Mouse (Mus musculus) thymus, postnatal 0 days (tissue): ENCODE data around the gene C1qc. TPM values are rescaled to one million over a fixed set of nuclear protein-coding genes. Genes with fewer than 3 reads are reported as not detected.

Experiments
- DNase-seq: peaks from one replicate; pipeline ENCODE4 v3.0.0-alpha.2; 2015; ENCODE audit warnings: low spot score
- polyA plus RNA-seq: library from polyadenylated mRNA; unstranded; fragments of >200 nt; fragmentation: Nextera tagmentation; extraction: Ambion mirVana; gene quantifications from 2 replicates; pipeline ENCODE4 v1.2.1, GENCODE M21; 2015

The C1qc gene
- polyA plus RNA-seq = 75.3 and 77.9 TPM in 2 replicates

DNA sequence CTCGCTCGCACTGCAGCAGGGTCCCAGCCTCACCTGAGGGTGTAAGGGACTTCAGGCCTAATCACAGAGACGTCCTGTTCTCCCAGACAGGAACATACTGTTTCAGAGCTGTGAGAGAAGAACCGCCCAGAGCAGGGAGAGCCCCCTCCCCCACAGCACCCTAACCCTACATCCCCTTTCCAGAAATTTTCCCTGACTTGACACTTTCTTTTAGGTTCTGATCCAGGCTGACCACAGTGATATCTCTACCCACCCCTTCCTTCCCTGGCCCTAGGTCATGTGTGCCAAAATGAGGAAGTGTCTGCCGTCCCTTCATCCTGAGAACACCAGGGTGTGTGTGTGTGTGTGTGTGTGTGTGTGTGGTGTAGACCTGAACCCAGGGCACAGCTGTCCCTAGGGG lies at the start of gene C1qc:
Gene C1qc (minus strand): TSS at position 255 of the 400 bp plus-strand sequence.
- DNase-seq = no peak

DNA sequence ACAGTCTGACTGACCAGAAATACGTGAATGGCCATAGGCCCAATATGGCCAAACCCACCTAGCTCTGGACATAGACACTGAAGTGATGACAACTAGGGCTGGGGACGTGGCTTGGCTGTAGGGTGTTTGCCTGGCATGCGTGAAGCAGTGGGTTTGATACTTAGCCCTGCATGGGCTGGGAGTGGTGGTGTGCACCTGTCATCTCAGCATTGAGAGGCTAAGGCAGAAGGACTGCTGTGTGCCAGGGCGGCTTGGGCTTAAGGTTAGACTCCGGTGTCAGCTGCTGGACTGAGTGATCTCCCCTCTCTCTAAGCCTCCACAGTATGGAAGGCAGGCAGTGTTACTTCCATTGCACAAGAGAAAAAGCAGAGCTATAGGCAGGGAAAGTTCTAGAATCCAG lies 45.1 kb upstream of the C1qc start:
- no peak for DNase-seq

DNA sequence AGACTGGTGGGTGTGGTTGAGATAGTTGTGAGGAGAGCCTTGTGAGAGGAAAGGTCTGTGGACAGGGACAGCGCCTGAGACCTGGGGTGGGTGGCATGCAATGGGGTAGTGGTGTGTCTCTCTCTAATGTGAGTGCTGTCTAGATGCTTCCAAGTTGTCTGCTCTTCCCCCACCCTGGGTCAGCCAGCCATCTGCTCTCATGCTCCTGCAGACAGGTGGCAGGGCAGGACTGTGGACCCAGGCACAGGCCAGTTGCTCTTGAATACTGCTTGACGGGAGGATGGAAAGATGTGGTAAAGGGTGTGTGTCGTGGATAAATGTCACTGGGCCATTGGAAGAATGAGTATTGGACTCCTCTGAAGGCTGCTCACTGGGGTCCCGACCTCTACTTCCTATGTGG lies 44.5 kb upstream of the C1qc start:
- no peak for DNase-seq

DNA sequence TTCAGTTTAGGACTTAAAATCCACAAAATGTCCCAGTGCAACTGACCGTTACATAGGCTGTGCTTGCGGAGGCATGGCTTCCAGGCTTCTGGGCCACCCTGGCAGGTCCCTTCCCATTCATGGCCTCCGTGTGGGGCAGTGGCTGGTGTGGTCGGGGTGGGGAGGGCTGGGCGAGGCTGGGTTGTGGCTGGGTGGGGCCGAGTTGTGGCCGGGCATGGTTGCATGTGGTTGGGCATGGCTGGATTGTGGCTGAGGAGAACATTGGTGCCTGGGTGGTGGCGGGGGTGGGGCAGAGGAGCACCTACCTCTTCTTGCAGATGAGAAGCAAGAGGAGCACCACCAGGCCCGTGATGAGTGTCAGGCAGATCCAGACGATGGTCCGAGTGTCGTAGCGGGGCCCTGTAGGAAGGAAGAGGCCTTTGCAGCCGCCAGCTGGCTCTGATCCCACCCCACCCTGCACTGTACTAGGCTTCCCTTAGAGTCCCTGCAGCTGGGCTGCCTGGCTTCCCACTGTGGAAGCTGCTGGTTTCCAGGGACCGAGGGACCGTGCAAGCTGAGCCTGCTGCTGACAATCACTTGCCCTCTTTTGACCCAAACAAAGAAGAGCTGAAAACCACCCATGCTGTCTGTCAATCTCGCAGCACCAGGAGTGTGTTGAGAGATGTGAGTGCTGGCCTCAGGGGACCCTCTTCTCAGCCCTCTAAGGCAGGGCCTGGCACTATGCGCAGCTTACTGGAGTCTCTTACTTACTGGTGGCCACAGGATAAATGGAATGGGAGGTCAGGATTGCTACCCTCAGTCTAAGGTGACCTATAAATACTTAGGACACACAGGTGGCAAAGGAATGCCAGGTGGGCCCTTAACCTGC lies 42.1 kb upstream of the C1qc start:
- DNase-seq = no peak

DNA sequence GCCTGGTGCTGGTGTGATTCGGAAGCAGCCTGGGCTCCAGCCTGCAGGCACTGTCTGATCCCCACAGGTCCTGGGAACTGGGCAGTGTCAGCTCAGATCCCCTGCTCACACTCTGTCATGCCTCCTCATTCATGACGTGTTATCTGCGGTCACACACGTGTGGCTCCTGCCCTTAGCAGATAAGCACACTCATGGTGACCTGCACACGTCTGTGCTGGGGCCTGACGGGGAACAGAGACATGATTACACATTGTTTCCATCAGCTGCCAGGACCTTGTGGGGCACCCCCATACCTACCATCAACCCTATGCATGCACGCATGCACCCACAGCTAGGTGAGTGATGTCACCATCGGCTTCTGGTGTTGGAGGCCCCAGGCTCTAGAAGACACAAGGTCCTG lies 37.6 kb upstream of the C1qc start:
- no peak for DNase-seq

DNA sequence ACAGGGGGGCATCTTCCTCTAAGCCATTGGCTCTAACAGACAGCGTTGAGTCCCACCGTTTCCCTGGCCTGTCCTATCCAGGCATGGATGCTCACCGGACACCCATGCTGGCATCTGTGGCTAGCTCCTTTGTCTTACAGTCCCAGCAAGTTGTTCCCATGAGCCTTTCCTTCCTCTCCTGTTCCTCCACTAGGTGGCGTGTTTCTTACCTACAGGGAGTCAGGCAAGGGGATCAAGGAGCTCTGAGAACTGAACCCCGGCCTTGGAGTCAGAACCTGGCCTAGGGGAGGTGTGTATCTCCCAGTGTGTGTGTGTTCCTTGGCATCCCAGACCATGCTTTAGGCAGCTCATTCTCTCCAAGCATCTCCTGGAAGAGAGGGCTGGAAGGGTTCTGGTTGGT lies 36.1 kb upstream of the C1qc start:
- peak; percentile 42 for DNase-seq

DNA sequence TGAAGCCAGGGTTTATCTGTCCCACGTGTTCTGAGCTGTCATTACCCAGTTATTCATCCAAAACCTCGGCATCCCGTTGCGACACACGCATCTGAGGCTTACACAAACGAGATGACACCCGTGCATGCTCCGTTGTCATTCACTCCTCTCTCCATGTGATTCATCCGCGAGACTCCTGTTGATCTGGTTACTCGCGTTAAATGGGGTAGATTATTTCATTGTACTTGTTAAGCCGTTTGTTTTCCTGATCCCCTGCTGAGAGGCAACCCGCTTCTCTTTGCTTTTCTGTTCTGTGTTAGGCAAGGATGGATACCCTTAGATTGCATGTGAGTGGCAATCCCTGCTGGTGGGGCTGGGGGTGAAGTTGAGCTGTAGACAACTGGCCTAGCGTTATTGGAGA lies 32.9 kb upstream of the C1qc start:
- no peak for DNase-seq

DNA sequence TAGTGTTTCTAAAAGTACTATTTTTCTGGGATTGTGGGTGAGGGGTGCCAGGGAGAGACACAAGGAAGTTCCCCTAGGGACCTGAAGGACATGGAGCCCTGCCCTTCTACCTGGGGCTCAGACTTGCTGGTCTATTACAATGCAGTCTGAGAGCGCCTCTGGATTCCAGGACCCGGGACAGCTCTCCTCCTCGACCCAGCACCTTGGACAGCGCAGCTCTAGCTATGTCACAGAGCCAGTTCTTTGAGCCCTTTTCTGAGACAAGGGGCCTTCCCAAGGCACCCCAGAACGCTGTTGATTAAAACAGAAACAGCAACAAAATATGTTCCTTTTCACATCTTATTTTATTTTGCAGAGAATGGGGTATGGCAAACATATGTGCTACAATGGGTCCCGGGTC lies 31.7 kb upstream of the C1qc start:
- DNase-seq = peak; percentile 65

DNA sequence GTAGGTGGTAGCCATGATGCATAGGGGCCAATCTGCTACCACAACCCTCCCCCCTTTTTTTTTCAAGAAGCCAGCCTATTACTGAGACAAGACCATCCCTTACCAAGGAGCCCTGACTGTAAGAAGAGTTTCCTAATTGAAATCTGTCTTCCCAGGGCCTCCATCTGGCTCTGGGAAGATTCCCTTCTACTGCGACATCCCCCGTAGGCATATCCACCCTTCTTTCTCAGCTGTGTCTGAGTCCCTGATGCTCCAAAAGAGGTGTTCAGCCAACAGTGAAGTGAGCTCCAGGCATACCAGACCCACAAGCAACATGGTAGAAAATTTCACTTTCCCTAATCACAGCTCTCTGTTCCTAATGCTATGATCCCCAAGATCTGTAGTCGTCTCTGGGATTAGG lies 26.7 kb upstream of the C1qc start:
- DNase-seq = no peak

DNA sequence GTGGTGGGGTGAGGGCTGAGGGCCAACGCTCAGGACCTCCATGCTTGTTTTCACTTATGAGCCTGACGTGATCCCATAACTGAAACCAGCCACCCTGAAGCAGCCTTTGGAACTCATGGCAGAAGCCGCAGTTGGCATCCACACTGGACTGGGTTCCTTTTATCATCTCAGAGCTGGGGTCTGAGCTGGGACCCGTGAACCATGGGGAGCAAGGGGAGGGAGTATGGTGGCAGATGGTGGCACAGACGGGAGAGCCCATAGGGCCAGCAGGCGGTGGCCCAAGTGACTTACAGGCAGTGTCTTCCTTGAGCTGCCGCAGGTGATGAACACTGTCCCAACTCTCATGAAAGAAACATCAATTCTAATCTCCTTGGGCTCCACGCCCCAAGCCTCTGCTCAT lies 26.0 kb upstream of the C1qc start:
- no peak for DNase-seq

DNA sequence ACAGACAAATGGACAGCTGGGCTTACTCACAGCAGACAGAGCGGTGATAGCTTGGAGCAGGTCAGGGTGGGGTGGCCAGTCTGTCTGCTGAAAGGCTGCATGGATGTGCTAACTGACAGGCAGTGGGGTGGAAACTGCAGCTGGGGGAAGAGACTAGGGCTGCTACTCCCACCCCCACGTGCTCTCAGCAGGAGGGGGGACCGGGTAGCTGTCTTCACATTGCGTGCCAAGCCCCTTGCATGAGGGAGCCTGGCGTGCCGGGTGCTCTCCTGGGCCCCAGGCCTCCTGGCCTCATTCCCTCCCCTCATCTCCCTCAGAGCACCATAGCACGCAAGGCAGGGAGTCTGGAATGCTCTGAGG lies 24.3 kb upstream of the C1qc start:
- no peak for DNase-seq

DNA sequence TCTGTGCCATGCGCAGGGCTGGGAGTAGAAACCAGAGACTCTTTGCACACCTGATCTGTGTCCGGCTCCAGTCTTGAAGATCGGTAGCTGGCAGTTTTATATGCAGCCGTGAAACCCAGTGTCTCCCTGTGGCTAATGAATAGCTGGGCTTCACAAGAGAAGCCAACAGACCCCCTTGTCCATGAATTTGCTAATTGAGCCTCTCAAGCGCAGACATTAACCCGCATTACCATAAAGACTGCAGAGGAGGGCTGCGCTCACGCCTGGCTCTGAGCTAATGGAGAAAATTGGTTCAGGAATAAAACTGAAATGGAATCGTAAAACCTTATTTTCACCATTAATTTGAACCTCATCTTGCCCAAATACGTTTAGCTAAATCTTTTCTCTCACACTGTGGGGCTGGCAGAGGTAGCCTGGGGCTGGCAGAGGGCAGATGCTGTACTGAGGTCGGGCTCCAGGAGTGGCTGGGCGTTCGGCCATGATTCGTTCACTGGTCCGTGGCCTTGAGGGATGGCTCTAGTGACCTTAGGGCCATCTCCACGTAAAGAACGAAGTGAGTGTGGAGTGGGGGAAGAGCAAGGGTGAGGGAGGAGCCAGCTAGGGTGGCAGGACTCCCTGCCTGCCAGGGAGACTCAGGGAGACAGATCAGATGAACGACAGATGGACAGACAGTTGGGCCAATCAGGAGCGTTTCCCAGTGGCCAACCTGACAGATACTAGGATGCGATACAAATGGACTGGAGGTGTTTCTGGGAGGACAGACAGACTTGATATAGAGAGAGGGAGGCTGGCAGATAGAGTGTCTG lies 23.7 kb upstream of the C1qc start:
- no peak for DNase-seq

DNA sequence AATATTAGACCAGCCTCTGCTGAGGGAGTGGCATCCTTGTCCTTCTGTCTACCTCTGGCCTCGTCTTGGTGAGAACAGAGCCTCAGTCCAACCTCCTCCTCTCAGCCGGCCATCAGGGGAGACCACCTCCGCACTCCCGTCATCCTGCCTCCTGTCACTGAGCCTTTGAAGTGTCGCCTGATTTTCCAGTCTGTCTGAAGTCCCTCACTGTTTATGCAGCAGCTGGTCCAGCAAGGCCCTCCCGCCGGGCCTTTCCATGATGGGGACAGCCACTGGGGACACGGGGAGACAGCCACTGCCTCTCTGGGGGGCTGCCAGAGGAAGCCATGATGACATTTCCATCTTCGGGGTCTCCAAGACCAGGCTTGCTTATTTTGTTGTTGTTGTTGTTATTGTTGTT lies 20.0 kb upstream of the C1qc start:
- no peak for DNase-seq

DNA sequence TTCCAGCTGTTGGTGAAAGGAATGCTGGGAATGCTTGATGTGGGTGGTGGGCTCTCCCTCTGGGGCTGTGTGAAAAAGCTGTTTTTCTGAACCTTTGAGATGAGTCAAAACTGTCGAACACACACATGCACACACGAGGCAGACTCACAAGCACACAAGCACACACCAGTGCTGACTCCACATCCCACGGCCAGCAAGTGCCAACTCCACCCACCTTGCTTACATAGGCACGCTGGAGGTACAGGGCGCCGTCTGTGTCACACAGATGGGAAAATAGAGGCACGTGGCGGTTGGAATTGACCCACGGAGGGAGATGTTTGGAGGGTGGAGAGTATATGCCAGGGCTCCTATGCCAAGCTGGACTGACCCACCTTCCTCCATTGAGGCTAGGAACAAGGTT lies 18.9 kb upstream of the C1qc start:
- DNase-seq = no peak

DNA sequence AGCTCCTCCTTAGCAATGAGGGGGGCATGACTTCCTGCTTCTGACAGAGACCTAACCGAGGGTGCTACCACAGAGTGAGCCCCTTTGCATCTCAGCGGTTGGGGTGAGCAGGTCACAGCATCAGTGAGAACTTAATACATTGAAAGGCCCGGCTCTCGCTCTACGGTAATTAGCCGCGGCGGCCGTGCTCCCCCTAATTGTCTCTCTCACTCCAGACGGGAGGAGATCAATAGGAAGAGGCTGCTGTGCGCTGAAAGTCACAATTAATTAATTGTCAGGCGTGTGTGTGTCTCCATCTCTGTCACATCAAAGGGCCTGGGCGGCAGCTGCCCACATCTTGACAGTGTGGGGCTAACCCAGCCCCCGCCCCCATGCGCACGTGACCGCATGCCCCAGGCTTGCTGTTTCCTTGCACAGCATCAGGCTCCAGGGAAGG lies 18.4 kb upstream of the C1qc start:
- DNase-seq = no peak

DNA sequence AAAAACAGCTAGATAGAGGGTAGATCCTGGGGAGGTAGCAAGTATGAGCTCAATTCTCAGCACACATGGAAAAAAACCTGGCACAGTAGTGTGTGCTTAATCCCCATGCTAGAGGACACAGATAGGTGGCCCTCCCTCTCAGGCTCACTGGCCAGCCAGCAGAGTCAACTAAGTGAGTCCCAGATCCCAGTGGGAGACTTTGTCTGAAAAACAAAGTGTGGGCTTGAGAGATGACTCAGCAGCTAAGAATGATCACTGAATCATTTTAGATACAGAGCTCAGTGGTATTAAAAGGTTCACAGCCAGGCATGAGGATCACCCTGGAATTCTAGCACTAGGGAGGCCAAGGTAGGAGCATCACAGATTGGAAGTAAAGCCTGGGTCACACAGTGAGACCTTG lies 14.9 kb upstream of the C1qc start:
- DNase-seq = no peak

DNA sequence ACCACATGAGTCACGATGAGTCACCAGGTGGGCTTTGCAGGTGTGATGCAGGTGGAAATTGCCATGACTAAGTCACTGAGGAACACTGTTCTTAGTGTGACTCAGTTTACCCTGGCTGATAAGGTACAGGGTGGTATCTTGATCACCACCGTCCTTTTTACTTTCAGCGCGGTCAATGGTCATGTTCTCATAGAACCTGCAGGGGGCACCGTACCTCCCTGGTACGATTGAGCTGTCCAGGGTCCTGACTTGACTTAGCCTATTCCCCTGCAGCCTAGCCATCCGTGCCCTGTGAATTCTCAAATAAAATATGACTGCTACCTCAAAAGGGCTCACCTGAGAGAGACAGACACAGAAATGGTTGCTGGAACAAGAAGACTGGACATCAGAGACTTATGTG lies 14.2 kb upstream of the C1qc start:
- peak; percentile 66 for DNase-seq

DNA sequence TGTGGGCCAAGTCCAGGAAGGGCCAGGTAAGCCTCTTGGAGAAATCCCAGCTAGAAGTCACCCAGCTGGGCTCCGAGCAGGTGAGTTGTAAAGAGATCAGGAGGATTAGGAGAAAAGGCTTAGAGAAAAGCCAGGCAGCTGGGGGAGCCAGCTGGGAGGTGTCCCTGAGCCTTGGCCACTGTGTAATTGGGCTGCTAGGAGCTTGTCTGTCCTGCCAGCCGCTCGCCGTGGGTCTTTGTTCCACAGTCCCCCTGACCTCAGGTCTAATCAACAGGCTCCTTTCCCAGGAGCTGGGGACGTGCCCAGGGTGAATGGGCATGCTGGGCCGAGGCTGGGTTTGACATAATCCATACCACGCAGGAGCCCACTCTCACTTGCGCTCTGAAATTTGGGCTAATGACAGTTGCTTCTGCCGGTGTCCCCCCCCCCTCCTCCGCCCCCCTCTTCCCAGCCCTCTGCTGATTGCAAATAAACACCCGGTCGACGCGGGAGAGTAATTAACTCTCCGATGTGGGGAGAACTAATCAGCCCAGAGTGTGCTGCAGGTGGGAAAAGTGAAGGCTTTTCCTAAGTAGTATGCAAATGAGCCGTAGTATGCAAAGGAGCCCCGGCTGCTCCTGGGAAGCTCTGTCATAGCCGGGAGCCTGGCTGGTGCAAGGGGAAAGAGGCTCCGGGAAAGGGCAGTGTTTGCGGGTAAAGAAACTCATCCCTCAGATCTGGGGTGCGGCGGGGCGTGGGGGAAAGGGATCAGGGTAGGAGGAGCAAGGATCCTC lies 12.1 kb upstream of the C1qc start:
- no peak for DNase-seq

DNA sequence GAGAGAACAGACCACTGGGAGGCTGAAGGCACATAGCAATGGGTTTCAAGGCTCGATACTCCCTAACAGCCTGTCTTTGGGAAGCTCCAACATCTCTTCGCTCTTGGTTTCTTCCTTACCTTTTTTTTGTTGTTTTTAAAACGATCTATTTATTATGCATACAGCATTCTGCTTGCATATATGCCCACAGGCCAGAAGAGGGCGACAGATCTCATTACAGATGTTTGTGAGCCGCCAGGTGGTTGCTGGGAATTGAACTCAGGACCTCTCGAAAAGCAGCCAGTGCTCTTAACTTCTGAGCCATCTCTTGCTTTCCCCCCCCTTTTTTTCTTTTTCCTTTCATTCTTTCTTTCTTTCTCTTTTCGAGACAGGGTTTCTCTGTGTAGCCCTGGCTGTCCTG lies 6.3 kb upstream of the C1qc start:
- no peak for DNase-seq

DNA sequence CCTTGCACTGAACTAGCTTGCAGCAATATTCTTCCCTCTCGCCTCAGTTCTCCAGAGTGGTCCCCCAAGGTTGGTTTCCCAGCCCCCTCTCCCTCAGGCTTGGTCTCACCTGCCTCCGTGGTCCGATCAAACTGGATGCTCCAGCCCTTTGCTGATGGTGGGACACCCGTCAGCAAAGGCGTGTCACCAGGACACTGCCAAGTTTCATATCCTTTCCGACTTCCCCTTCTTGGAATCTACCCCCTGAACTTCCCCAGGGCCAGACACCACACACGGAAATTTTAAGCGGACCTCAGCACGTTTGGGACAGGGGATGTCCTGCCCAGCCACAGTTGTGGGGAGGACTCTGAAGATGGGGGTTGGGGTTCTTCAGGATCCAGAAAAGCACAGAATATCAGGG lies 5.8 kb upstream of the C1qc start, which contains the start of gene C1qa:
Gene C1qa (minus strand): TSS at position 167 of the 400 bp plus-strand sequence.
- DNase-seq = no peak

DNA sequence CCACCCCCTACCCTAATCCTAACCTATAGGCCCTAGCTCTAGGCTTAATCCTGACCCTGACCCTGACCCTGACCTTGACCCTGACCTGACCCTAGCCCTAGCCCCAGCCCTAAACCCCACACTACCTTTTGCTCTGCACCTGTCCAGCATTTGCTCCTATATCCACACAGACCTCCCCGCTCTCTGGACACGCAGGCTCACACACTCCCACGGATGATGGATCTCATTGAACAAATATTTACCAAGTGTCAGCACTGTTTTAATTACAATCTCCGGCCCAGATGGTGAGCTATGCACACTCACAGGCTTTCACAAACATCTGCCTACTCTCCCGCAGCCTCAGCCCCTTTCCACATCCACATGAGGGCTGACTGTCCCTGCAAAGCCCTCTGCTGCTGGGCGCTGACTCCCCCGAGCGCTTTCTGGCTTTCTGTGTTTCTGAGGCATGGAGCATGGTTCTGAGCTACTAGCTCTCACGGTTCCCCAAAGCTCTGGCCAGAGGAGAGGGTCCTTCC lies 5.3 kb upstream of the C1qc start:
- no peak for DNase-seq

DNA sequence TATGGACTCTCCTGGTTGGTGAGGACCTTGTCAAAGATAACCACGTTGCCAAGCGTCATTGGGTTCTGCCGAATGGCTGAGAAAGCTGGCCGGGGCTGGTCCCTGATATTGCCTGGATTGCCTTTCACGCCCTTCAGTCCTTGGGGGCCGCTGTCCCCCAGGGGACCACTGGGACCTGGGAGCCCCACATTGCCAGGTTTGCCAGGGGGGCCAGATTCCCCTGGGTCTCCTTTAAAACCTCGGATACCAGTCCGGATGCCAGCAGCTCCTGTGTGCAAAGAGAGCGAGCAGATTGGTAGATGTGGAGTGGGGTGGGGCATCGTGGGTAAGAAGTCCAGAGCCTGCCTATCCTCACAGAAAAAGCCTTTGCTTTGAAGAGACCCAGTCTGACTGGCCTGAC lies 3.6 kb upstream of the C1qc start:
- DNase-seq = no peak
